Mouse (Mus musculus): ENCODE data around the gene P2rx2. TPM values are rescaled to one million over a fixed set of nuclear protein-coding genes. Genes with fewer than 3 reads are reported as not detected.

The P2rx2 gene
- polyA plus RNA-seq, 1 experiment from 2014 or later: 1.2 TPM

GRCm38 (mm10) chr5:110308861-110309260, 34.2 kb downstream of the P2rx2 start:
- H3K27me3 ChIP-seq: no peaks in the 10 kb centered on the region
- no peaks in the 10 kb centered on the region for H3K9me3 ChIP-seq
- no peak for ATAC-seq (ENCODE audit: insufficient number of reproducible peaks, low FRiP score, low TSS enrichment, low read depth)
- no peaks in the 10 kb centered on the region for H3K4me1 ChIP-seq
- no peak overlapping the region for H3K4me3 ChIP-seq
- WGBS: 95% methylated on average over 7 of the region's 7 CpGs
- no peak overlapping the region for H3K9ac ChIP-seq
- peaks cover 75% of the 10 kb centered on the region for H3K36me3 ChIP-seq
- no peak overlapping the region for H3K4me2 ChIP-seq
- no peak overlapping the region for H3K27ac ChIP-seq

- Histone ChIP-seq H3K4me1 (no peaks in the 10 kb centered on the region), H3K4me3 (no peak overlapping the region), H3K9me3 (no peaks in the 10 kb centered on the region), H3K36me3 (peaks cover 80% of the 10 kb centered on the region), H3K4me2 (no peak overlapping the region), H3K27ac (no peak overlapping the region), H3K9ac (no peak overlapping the region), H3K27me3 (no peaks in the 10 kb centered on the region)
- ATAC-seq (ENCODE audit: insufficient number of reproducible peaks, low FRiP score, low TSS enrichment, low read depth): no peak
- 85% methylated on average over 2 of the region's 2 CpGs for WGBS
These were observed 42.4 kb downstream of the P2rx2 start for GRCm38 (mm10) chr5:110300591-110300990.

GRCm38 (mm10) chr5:110296637-110297036, 46.4 kb downstream of the P2rx2 start:
- WGBS: 100% methylated on average over 1 of the region's 1 CpGs
- no peak overlapping the region for H3K27ac ChIP-seq
- peaks cover 71% of the 10 kb centered on the region for H3K36me3 ChIP-seq
- no peaks in the 10 kb centered on the region for H3K4me1 ChIP-seq
- H3K4me2 ChIP-seq: no peak overlapping the region
- no peak overlapping the region for H3K4me3 ChIP-seq
- ATAC-seq (ENCODE audit: insufficient number of reproducible peaks, low FRiP score, low TSS enrichment, low read depth): no peak
- H3K9me3 ChIP-seq: no peaks in the 10 kb centered on the region
- H3K27me3 ChIP-seq: no peaks in the 10 kb centered on the region
- H3K9ac ChIP-seq: no peak overlapping the region

GRCm38 (mm10) chr5:110291649-110292048, 51.4 kb downstream of the P2rx2 start:
- no peak overlapping the region for H3K4me2 ChIP-seq
- no peaks in the 10 kb centered on the region for H3K27me3 ChIP-seq
- H3K4me3 ChIP-seq: no peak overlapping the region
- H3K36me3 ChIP-seq: peaks cover 56% of the 10 kb centered on the region
- ATAC-seq (ENCODE audit: insufficient number of reproducible peaks, low FRiP score, low TSS enrichment, low read depth): no peak
- H3K9me3 ChIP-seq: no peaks in the 10 kb centered on the region
- peaks cover 6% of the 10 kb centered on the region; the same call in 1 of the 2 replicates for H3K4me1 ChIP-seq
- H3K9ac ChIP-seq: no peak overlapping the region
- H3K27ac ChIP-seq: no peak overlapping the region
- WGBS: 88% methylated on average over 1 of the region's 1 CpGs

Other genes starting within 250 kb of the P2rx2 start
- 1.2 and 1.3 TPM in 2 replicates for gene Gm35315, start 248.8 kb downstream of the P2rx2 start, polyA plus RNA-seq (2015; fragmentation: Nextera tagmentation; extraction: Ambion mirVana)
- 1.2 and 2.5 TPM in 2 replicates for gene Plcxd1, start 243.2 kb downstream of the P2rx2 start, polyA plus RNA-seq (2015; fragmentation: Nextera tagmentation; extraction: Ambion mirVana)
- gene Gtpbp6, start 235.0 kb downstream of the P2rx2 start, polyA plus RNA-seq (2015; fragmentation: Nextera tagmentation; extraction: Ambion mirVana): 33.2 and 33.9 TPM in 2 replicates
- 4.8 and 4.9 TPM in 2 replicates for gene Zfp605, start 233.1 kb downstream of the P2rx2 start, polyA plus RNA-seq (2015; fragmentation: Nextera tagmentation; extraction: Ambion mirVana)
- gene Chfr, start 207.4 kb downstream of the P2rx2 start, polyA plus RNA-seq (2015; fragmentation: Nextera tagmentation; extraction: Ambion mirVana): 33.7 and 35.0 TPM in 2 replicates
- 25.5 and 27.5 TPM in 2 replicates for gene Golga3, start 166.5 kb downstream of the P2rx2 start, polyA plus RNA-seq (2015; fragmentation: Nextera tagmentation; extraction: Ambion mirVana)
- gene Ankle2, start 112.2 kb downstream of the P2rx2 start, polyA plus RNA-seq (2015; fragmentation: Nextera tagmentation; extraction: Ambion mirVana): 23.2 and 29.7 TPM in 2 replicates
- 61.0 and 61.4 TPM in 2 replicates for gene Pgam5, start 73.3 kb downstream of the P2rx2 start, polyA plus RNA-seq (2015; fragmentation: Nextera tagmentation; extraction: Ambion mirVana)
- gene Pxmp2, start 57.0 kb downstream of the P2rx2 start, polyA plus RNA-seq (2015; fragmentation: Nextera tagmentation; extraction: Ambion mirVana): 5.2 and 6.4 TPM in 2 replicates
- gene Pole, start 56.9 kb downstream of the P2rx2 start, polyA plus RNA-seq (2015; fragmentation: Nextera tagmentation; extraction: Ambion mirVana): 20.5 and 21.7 TPM in 2 replicates
- gene Lrcol1, start 1.5 kb upstream of the P2rx2 start, polyA plus RNA-seq (2015; fragmentation: Nextera tagmentation; extraction: Ambion mirVana): not detected in 2 replicates
- gene Fbrsl1, start 105.3 kb upstream of the P2rx2 start, polyA plus RNA-seq (2015; fragmentation: Nextera tagmentation; extraction: Ambion mirVana): 10.3 and 12.1 TPM in 2 replicates
- 3.8 and 3.9 TPM in 2 replicates for gene Galnt9, start 201.1 kb upstream of the P2rx2 start, polyA plus RNA-seq (2015; fragmentation: Nextera tagmentation; extraction: Ambion mirVana)